Mouse (Mus musculus): ENCODE data around the gene Inpp5d. TPM values are rescaled to one million over a fixed set of nuclear protein-coding genes. Genes with fewer than 3 reads are reported as not detected.
A peak's percentile ranks its signal among the peaks of the same experiment; 100 is the strongest.

Inpp5d gene
- 3.9 and 5.1 TPM in 2 replicates for polyA plus RNA-seq (2015; fragmentation: Nextera tagmentation; extraction: Ambion mirVana)

GRCm38 (mm10) chr1:87620211-87620668 is at the start of gene Inpp5d:
Gene Inpp5d (plus strand): TSS chr1:87620312.
- Histone ChIP-seq H3K27ac (replicated peaks) (no peak within 1 kb of the TSS), H3K4me2 (replicated peaks) (no peak within 1 kb of the TSS), H3K9me3 (no peaks in the 10 kb centered on the region), H3K27me3 (no peaks in the 10 kb centered on the region), H3K4me1 (no peaks in the 10 kb centered on the region), H3K36me3 (no peaks in the 10 kb centered on the region), H3K4me3 (no peak within 1 kb of the TSS), H3K9ac (replicated peaks) (no peak within 1 kb of the TSS)
- ATAC-seq (replicated peaks), result no peak
- WGBS, result 90% methylated on average over 12 of the region's 12 CpGs

GRCm38 (mm10) chr1:87573261-87573660 is 46.9 kb upstream of the Inpp5d start:
- H3K4me3 ChIP-seq, result no peak overlapping the region
- WGBS, result 85% methylated on average over 5 of the region's 5 CpGs
- H3K27me3 ChIP-seq, result no peaks in the 10 kb centered on the region
- H3K36me3 ChIP-seq, result no peaks in the 10 kb centered on the region
- no peak overlapping the region for H3K4me2 ChIP-seq (replicated peaks)
- H3K9ac ChIP-seq (replicated peaks), result no peak overlapping the region
- no peak for ATAC-seq (replicated peaks)
- H3K4me1 ChIP-seq, result peaks cover 17% of the 10 kb centered on the region
- no peak overlapping the region for H3K27ac ChIP-seq (replicated peaks)
- no peaks in the 10 kb centered on the region for H3K9me3 ChIP-seq

GRCm38 (mm10) chr1:87573800-87574215 is 46.3 kb upstream of the Inpp5d start, which contains the start of gene Ngef:
Gene Ngef (minus strand): TSS chr1:87573870.
- Histone ChIP-seq H3K4me2 (replicated peaks) (no peak within 1 kb of the TSS), H3K36me3 (no peaks in the 10 kb centered on the region), H3K27ac (replicated peaks) (peak within 1 kb of the TSS; percentile 35; the same call in 1 of the 2 replicates), H3K9me3 (no peaks in the 10 kb centered on the region), H3K9ac (replicated peaks) (no peak within 1 kb of the TSS), H3K27me3 (no peaks in the 10 kb centered on the region), H3K4me3 (no peak within 1 kb of the TSS), H3K4me1 (peaks cover 17% of the 10 kb centered on the region)
- ATAC-seq (replicated peaks), result no peak
- WGBS, result 80% methylated on average over 6 of the region's 6 CpGs

GRCm38 (mm10) chr1:87574353-87574752 is 45.8 kb upstream of the Inpp5d start:
- H3K4me1 ChIP-seq, result peaks cover 17% of the 10 kb centered on the region
- peak; percentile 85 for ATAC-seq (replicated peaks)
- no peaks in the 10 kb centered on the region for H3K9me3 ChIP-seq
- H3K27me3 ChIP-seq, result no peaks in the 10 kb centered on the region
- H3K4me3 ChIP-seq, result no peak overlapping the region
- WGBS, result 16% methylated on average over 6 of the region's 6 CpGs
- H3K9ac ChIP-seq (replicated peaks), result no peak overlapping the region
- H3K4me2 ChIP-seq (replicated peaks), result no peak overlapping the region
- H3K36me3 ChIP-seq, result no peaks in the 10 kb centered on the region
- peak overlapping the region; percentile 35; the same call in 1 of the 2 replicates for H3K27ac ChIP-seq (replicated peaks)

GRCm38 (mm10) chr1:87574785-87575184 is 45.3 kb upstream of the Inpp5d start:
- peak; percentile 93 for ATAC-seq (replicated peaks)
- Histone ChIP-seq H3K27me3 (no peaks in the 10 kb centered on the region), H3K4me3 (no peak overlapping the region), H3K4me1 (peaks cover 17% of the 10 kb centered on the region), H3K9me3 (no peaks in the 10 kb centered on the region), H3K36me3 (no peaks in the 10 kb centered on the region), H3K4me2 (replicated peaks) (no peak overlapping the region), H3K27ac (replicated peaks) (peak overlapping the region; percentile 35; the same call in 1 of the 2 replicates), H3K9ac (replicated peaks) (no peak overlapping the region)
- 33% methylated on average over 7 of the region's 7 CpGs for WGBS

GRCm38 (mm10) chr1:87578965-87579364 is 41.1 kb upstream of the Inpp5d start:
- Histone ChIP-seq H3K27ac (replicated peaks) (no peak overlapping the region), H3K4me3 (no peak overlapping the region), H3K9ac (replicated peaks) (no peak overlapping the region), H3K4me2 (replicated peaks) (no peak overlapping the region), H3K9me3 (no peaks in the 10 kb centered on the region), H3K27me3 (no peaks in the 10 kb centered on the region), H3K36me3 (no peaks in the 10 kb centered on the region), H3K4me1 (peaks cover 16% of the 10 kb centered on the region)
- 87% methylated on average over 6 of the region's 6 CpGs for WGBS
- no peak for ATAC-seq (replicated peaks)

- Histone ChIP-seq H3K27me3 (no peaks in the 10 kb centered on the region), H3K36me3 (no peaks in the 10 kb centered on the region), H3K4me2 (replicated peaks) (no peak overlapping the region), H3K4me3 (no peak overlapping the region), H3K9me3 (no peaks in the 10 kb centered on the region), H3K9ac (replicated peaks) (no peak overlapping the region), H3K27ac (replicated peaks) (no peak overlapping the region), H3K4me1 (no peaks in the 10 kb centered on the region)
- 4% methylated on average over 3 of the region's 3 CpGs for WGBS
- ATAC-seq (replicated peaks), result no peak
Measured at GRCm38 (mm10) chr1:87580824-87581223, 39.3 kb upstream of the Inpp5d start.

- Histone ChIP-seq H3K4me3 (no peak overlapping the region), H3K36me3 (no peaks in the 10 kb centered on the region), H3K9me3 (no peaks in the 10 kb centered on the region), H3K4me1 (no peaks in the 10 kb centered on the region), H3K4me2 (replicated peaks) (no peak overlapping the region), H3K27ac (replicated peaks) (no peak overlapping the region), H3K27me3 (no peaks in the 10 kb centered on the region), H3K9ac (replicated peaks) (no peak overlapping the region)
- no peak for ATAC-seq (replicated peaks)
- 92% methylated on average over 7 of the region's 7 CpGs for WGBS
Measured at GRCm38 (mm10) chr1:87589162-87589561, 30.9 kb upstream of the Inpp5d start.

- WGBS, result 95% methylated on average over 8 of the region's 8 CpGs
- Histone ChIP-seq H3K27ac (replicated peaks) (no peak overlapping the region), H3K27me3 (no peaks in the 10 kb centered on the region), H3K36me3 (no peaks in the 10 kb centered on the region), H3K4me2 (replicated peaks) (no peak overlapping the region), H3K4me1 (no peaks in the 10 kb centered on the region), H3K4me3 (no peak overlapping the region), H3K9ac (replicated peaks) (no peak overlapping the region), H3K9me3 (no peaks in the 10 kb centered on the region)
- ATAC-seq (replicated peaks), result no peak
Measured at GRCm38 (mm10) chr1:87589980-87590379, 30.1 kb upstream of the Inpp5d start.

GRCm38 (mm10) chr1:87594261-87594660 is 25.9 kb upstream of the Inpp5d start:
- H3K4me1 ChIP-seq, result no peaks in the 10 kb centered on the region
- H3K4me2 ChIP-seq (replicated peaks), result no peak overlapping the region
- no peak for ATAC-seq (replicated peaks)
- H3K27ac ChIP-seq (replicated peaks), result no peak overlapping the region
- no peaks in the 10 kb centered on the region for H3K9me3 ChIP-seq
- no peaks in the 10 kb centered on the region for H3K27me3 ChIP-seq
- no peak overlapping the region for H3K9ac ChIP-seq (replicated peaks)
- no peaks in the 10 kb centered on the region for H3K36me3 ChIP-seq
- WGBS, result 82% methylated on average over 3 of the region's 3 CpGs
- H3K4me3 ChIP-seq, result no peak overlapping the region

GRCm38 (mm10) chr1:87594671-87595070 is 25.4 kb upstream of the Inpp5d start:
- Histone ChIP-seq H3K36me3 (no peaks in the 10 kb centered on the region), H3K4me1 (0 out of 2 replicates have a peak, but pooled peaks cover under 1% of the 10 kb centered on the region), H3K4me2 (replicated peaks) (no peak overlapping the region), H3K9me3 (no peaks in the 10 kb centered on the region), H3K4me3 (no peak overlapping the region), H3K27me3 (no peaks in the 10 kb centered on the region), H3K9ac (replicated peaks) (no peak overlapping the region), H3K27ac (replicated peaks) (no peak overlapping the region)
- 91% methylated on average over 10 of the region's 10 CpGs for WGBS
- no peak for ATAC-seq (replicated peaks)

- no peaks in the 10 kb centered on the region for H3K36me3 ChIP-seq
- WGBS, result 84% methylated on average over 7 of the region's 7 CpGs
- no peaks in the 10 kb centered on the region for H3K9me3 ChIP-seq
- peaks cover 4% of the 10 kb centered on the region; the same call in 1 of the 2 replicates for H3K4me1 ChIP-seq
- no peaks in the 10 kb centered on the region for H3K27me3 ChIP-seq
- H3K27ac ChIP-seq (replicated peaks), result no peak overlapping the region
- H3K4me2 ChIP-seq (replicated peaks), result no peak overlapping the region
- no peak overlapping the region for H3K9ac ChIP-seq (replicated peaks)
- no peak overlapping the region for H3K4me3 ChIP-seq
- no peak for ATAC-seq (replicated peaks)
Measured at GRCm38 (mm10) chr1:87600533-87600932, 19.6 kb upstream of the Inpp5d start.

- Histone ChIP-seq H3K27ac (replicated peaks) (no peak overlapping the region), H3K4me2 (replicated peaks) (no peak overlapping the region), H3K9ac (replicated peaks) (no peak overlapping the region), H3K4me3 (no peak overlapping the region), H3K36me3 (no peaks in the 10 kb centered on the region), H3K4me1 (peaks cover 4% of the 10 kb centered on the region; the same call in 1 of the 2 replicates), H3K27me3 (no peaks in the 10 kb centered on the region), H3K9me3 (no peaks in the 10 kb centered on the region)
- WGBS, result 74% methylated on average over 2 of the region's 2 CpGs
- ATAC-seq (replicated peaks), result no peak
Measured at GRCm38 (mm10) chr1:87601801-87602200, 18.3 kb upstream of the Inpp5d start.

All from forebrain, embryonic 15.5 days (tissue).